Mouse (Mus musculus) layer of hippocampus, adult 9-10 months (tissue): ENCODE results near the gene Gsg1l.

Experiments used
- DNase-seq: peaks from one replicate; pipeline ENCODE4 v3.0.0; 2022; ENCODE audit warnings: low spot score

Gsg1l gene

GRCm38 (mm10) chr7:126080949-126081654, 1.1 kb downstream of the Gsg1l start:
- no peak for DNase-seq

- DNase-seq = no peak
Measured at GRCm38 (mm10) chr7:126076935-126077334, 5.3 kb downstream of the Gsg1l start.

GRCm38 (mm10) chr7:126075058-126075457, 7.2 kb downstream of the Gsg1l start:
- DNase-seq = no peak

- DNase-seq = no peak
Measured at GRCm38 (mm10) chr7:126070321-126070720, 11.9 kb downstream of the Gsg1l start.

GRCm38 (mm10) chr7:126066777-126067176, 15.4 kb downstream of the Gsg1l start:
- DNase-seq = no peak

GRCm38 (mm10) chr7:126065243-126065876, 16.9 kb downstream of the Gsg1l start:
- DNase-seq = no peak

GRCm38 (mm10) chr7:126062228-126062627, 20.0 kb downstream of the Gsg1l start:
- DNase-seq = no peak

- DNase-seq = no peak
Measured at GRCm38 (mm10) chr7:126058918-126059317, 23.3 kb downstream of the Gsg1l start.

GRCm38 (mm10) chr7:126057332-126057914, 24.8 kb downstream of the Gsg1l start:
- no peak for DNase-seq

- no peak for DNase-seq
Measured at GRCm38 (mm10) chr7:126054574-126054973, 27.6 kb downstream of the Gsg1l start.

- no peak for DNase-seq
Measured at GRCm38 (mm10) chr7:126053618-126054017, 28.6 kb downstream of the Gsg1l start.

GRCm38 (mm10) chr7:126051910-126052309, 30.3 kb downstream of the Gsg1l start:
- DNase-seq = no peak

GRCm38 (mm10) chr7:126045077-126045476, 37.1 kb downstream of the Gsg1l start:
- no peak for DNase-seq

- DNase-seq = no peak
Measured at GRCm38 (mm10) chr7:126042306-126042705, 39.9 kb downstream of the Gsg1l start.

GRCm38 (mm10) chr7:126040794-126041526, 41.3 kb downstream of the Gsg1l start:
- no peak for DNase-seq

GRCm38 (mm10) chr7:126039847-126040246, 42.4 kb downstream of the Gsg1l start:
- no peak for DNase-seq

GRCm38 (mm10) chr7:126039247-126039835, 42.9 kb downstream of the Gsg1l start:
- no peak for DNase-seq

GRCm38 (mm10) chr7:126038366-126039246, 43.6 kb downstream of the Gsg1l start:
- DNase-seq = no peak

GRCm38 (mm10) chr7:126035332-126035731, 46.9 kb downstream of the Gsg1l start:
- no peak for DNase-seq

- DNase-seq = no peak
Measured at GRCm38 (mm10) chr7:126032776-126033209, 49.4 kb downstream of the Gsg1l start.

- no peak for DNase-seq
Measured at GRCm38 (mm10) chr7:126032365-126032755, 49.9 kb downstream of the Gsg1l start.
